Mouse (Mus musculus) liver, embryonic 11.5 days (tissue): ENCODE measurements around the gene Mindy4. TPM values are rescaled to one million over a fixed set of nuclear protein-coding genes. Genes with fewer than 3 reads are reported as not detected.

ENCODE experiments used
- ATAC-seq: fragments of 200-750 bp; cut with Nextera tagmentation; replicated peaks from 2 replicates; pipeline ENCODE4 v1.8.0; 2017; ENCODE audit warnings: moderate number of reproducible peaks, mild to moderate bottlenecking, moderate TSS enrichment, moderate library complexity; ENCODE audit not compliant: low FRiP score
- DNase-seq: peaks from one replicate; pipeline ENCODE4 v3.0.0-alpha.2; 2017; ENCODE audit warnings: low spot score
- H3K27ac ChIP-seq: fragments of 300-500 bp; sonication (generic); 2 replicates; pipeline ENCODE4 v1.5.1; 2014; ENCODE audit warnings: mild to moderate bottlenecking, low read depth, low read length, control low read depth
- H3K27me3 ChIP-seq: fragments of 300-500 bp; sonication (generic); replicated peaks from 2 replicates; pipeline ENCODE4 v1.6.1; 2014; ENCODE audit warnings: low read length, mixed read lengths; ENCODE audit not compliant: control insufficient read depth, insufficient read depth
- H3K36me3 ChIP-seq: fragments of 300-500 bp; sonication (generic); 2 replicates; pipeline ENCODE4 v1.6.1; 2014; ENCODE audit warnings: mild to moderate bottlenecking, low read length, moderate library complexity, mixed read lengths; ENCODE audit not compliant: control insufficient read depth, insufficient read depth
- H3K4me1 ChIP-seq: fragments of 300-500 bp; sonication (generic); replicated peaks from 2 replicates; pipeline ENCODE4 v1.6.1; 2014; ENCODE audit warnings: low read length, mixed read lengths; ENCODE audit not compliant: control insufficient read depth, insufficient read depth
- H3K4me2 ChIP-seq: fragments of 300-500 bp; sonication (generic); 2 replicates; pipeline ENCODE4 v1.6.1; 2014; ENCODE audit warnings: mild to moderate bottlenecking, control low read depth, moderate library complexity
- H3K4me3 ChIP-seq: fragments of 300-500 bp; sonication (generic); 2 replicates; pipeline ENCODE4 v1.5.1; 2014; ENCODE audit warnings: low read depth, low read length, control low read depth
- H3K9ac ChIP-seq: fragments of 300-500 bp; sonication (generic); 2 replicates; pipeline ENCODE4 v1.6.1; 2014; ENCODE audit warnings: low read depth, low read length, control low read depth
- H3K9me3 ChIP-seq: fragments of 300-500 bp; sonication (generic); 2 replicates; pipeline ENCODE4 v1.6.1; 2016; ENCODE audit warnings: low read length, inconsistent platforms, mixed read lengths; ENCODE audit not compliant: control insufficient read depth
- WGBS: fragments of 180-500 bp; shearing (Covaris S2); extraction: QIAGEN DNeasy Blood & Tissue Kit; methylation state at CpG from one replicate; pipeline ENCODE4 v1.1.7; 2014; 5-methylcytosine and 5-hydroxymethylcytosine counted together
- polyA plus RNA-seq: library from polyadenylated mRNA; unstranded; fragments of >200 nt; fragmentation: Nextera tagmentation; extraction: Ambion mirVana; gene quantifications from 2 replicates; pipeline ENCODE4 v1.2.1, GENCODE M21; 2014

Gene Mindy4
- polyA plus RNA-seq, 1 experiment from 2014 or later, result 5.6 TPM

- ATAC-seq, result peak; percentile 82
- H3K4me1 ChIP-seq, result peaks cover 20% of the 10 kb centered on the region
- H3K4me2 ChIP-seq, result peak overlapping the region; percentile 20
- H3K9ac ChIP-seq, result no peak overlapping the region; the same call in 1 of the 2 replicates
- H3K4me3 ChIP-seq, result no peak overlapping the region
- peak overlapping the region; percentile 45; the same call in 1 of the 2 replicates for H3K27ac ChIP-seq
- no peaks in the 10 kb centered on the region for H3K36me3 ChIP-seq
- H3K9me3 ChIP-seq, result no peaks in the 10 kb centered on the region
- H3K27me3 ChIP-seq, result no peaks in the 10 kb centered on the region
- no peak for DNase-seq
- 58% methylated on average over 4 of the region's 4 CpGs for WGBS
These were observed 110.7 kb downstream of the Mindy4 start for GRCm38 (mm10) chr6:55313893-55314292.

GRCm38 (mm10) chr6:55314628-55315027, 111.4 kb downstream of the Mindy4 start:
- H3K4me1 ChIP-seq, result peaks cover 20% of the 10 kb centered on the region
- no peak overlapping the region for H3K27ac ChIP-seq
- ATAC-seq, result no peak
- H3K27me3 ChIP-seq, result no peaks in the 10 kb centered on the region
- no peak overlapping the region for H3K4me3 ChIP-seq
- no peaks in the 10 kb centered on the region for H3K36me3 ChIP-seq
- H3K4me2 ChIP-seq, result no peak overlapping the region
- H3K9me3 ChIP-seq, result no peaks in the 10 kb centered on the region
- 89% methylated on average over 8 of the region's 8 CpGs for WGBS
- no peak for DNase-seq
- H3K9ac ChIP-seq, result 0 out of 2 replicates have a peak overlapping the region, but pooled peaks have one; percentile 3

- peaks cover 43% of the 10 kb centered on the region for H3K4me1 ChIP-seq
- DNase-seq (no peak), ATAC-seq (no peak)
- no peak overlapping the region for H3K27ac ChIP-seq
- no peak overlapping the region for H3K4me2 ChIP-seq
- no peaks in the 10 kb centered on the region for H3K27me3 ChIP-seq
- H3K9me3 ChIP-seq, result no peaks in the 10 kb centered on the region
- no peak overlapping the region for H3K4me3 ChIP-seq
- H3K36me3 ChIP-seq, result no peaks in the 10 kb centered on the region
- no peak overlapping the region for H3K9ac ChIP-seq
- WGBS, result 86% methylated on average over 3 of the region's 3 CpGs
These were observed 115.4 kb downstream of the Mindy4 start for GRCm38 (mm10) chr6:55318597-55318996.

GRCm38 (mm10) chr6:55319585-55320551, 116.7 kb downstream of the Mindy4 start:
- H3K27ac ChIP-seq, result no peak overlapping the region
- ATAC-seq, result no peak
- 77% methylated on average over 14 of the region's 14 CpGs for WGBS

DNA sequence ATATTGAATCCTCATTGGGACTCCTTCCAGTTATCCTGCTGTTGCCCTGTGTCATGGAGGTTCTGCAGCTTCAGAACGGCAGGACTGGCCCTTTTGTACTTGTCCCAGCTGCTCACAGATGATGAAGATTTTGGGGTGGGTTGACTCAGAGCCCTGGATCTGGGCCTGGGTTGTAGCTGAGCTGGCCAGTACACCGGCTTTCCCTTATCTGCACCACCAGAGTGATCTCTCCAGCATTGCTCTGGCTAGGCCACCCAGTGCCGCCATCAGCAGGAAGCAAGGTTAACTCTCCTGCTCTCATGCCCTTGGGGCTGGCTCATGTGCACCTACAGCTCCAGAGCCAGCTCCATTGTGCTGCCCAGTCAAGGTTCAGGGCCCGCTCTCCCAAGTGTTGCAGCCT, 117.7 kb downstream of the Mindy4 start:
- no peaks in the 10 kb centered on the region for H3K36me3 ChIP-seq
- H3K27me3 ChIP-seq, result no peaks in the 10 kb centered on the region
- no peak for DNase-seq
- peak; percentile 71 for ATAC-seq
- peak overlapping the region; percentile 34 for H3K4me2 ChIP-seq
- no peak overlapping the region for H3K4me3 ChIP-seq
- WGBS, result 33% methylated on average over 4 of the region's 4 CpGs
- H3K27ac ChIP-seq, result peak overlapping the region; percentile 94
- H3K9ac ChIP-seq, result peak overlapping the region; percentile 53
- H3K9me3 ChIP-seq, result no peaks in the 10 kb centered on the region
- H3K4me1 ChIP-seq, result peaks cover 50% of the 10 kb centered on the region

More at GRCm38 (mm10) chr6:55319585-55320551, 116.7 kb downstream of the Mindy4 start:
- H3K4me1 ChIP-seq, result peaks cover 42% of the 10 kb centered on the region
- no peak overlapping the region for H3K9ac ChIP-seq
- no peak overlapping the region for H3K4me3 ChIP-seq
- no peak overlapping the region for H3K4me2 ChIP-seq
- H3K9me3 ChIP-seq, result no peaks in the 10 kb centered on the region
- DNase-seq, result no peak
- no peaks in the 10 kb centered on the region for H3K27me3 ChIP-seq
- no peaks in the 10 kb centered on the region for H3K36me3 ChIP-seq

DNA sequence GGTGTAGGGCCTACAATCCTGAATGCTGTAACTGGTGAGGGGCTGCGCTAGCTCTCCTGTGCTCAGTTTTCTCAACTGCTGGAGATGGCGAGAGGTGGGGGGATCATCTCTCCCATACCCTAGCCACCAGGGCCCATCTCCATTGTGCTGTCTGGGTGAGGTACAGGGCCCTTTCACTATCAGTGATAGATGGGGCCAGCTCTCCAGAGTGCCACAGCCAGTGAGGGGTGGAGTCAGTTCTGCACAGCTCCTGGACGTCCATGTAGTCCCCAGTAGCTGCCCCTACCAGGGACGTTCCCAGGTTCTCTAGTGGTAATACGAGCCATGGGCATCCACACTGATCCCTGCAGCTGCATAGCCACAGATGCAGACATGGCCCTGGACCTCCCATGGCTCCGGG, 118.3 kb downstream of the Mindy4 start:
- Histone ChIP-seq H3K27ac (peak overlapping the region; percentile 94), H3K9me3 (no peaks in the 10 kb centered on the region), H3K36me3 (no peaks in the 10 kb centered on the region), H3K27me3 (no peaks in the 10 kb centered on the region), H3K4me2 (peak overlapping the region; percentile 34), H3K4me3 (no peak overlapping the region), H3K4me1 (peaks cover 56% of the 10 kb centered on the region), H3K9ac (peak overlapping the region; percentile 53)
- no peak for DNase-seq
- ATAC-seq, result peak; percentile 67
- 62% methylated on average over 6 of the region's 6 CpGs for WGBS

GRCm38 (mm10) chr6:55322980-55323379, 119.8 kb downstream of the Mindy4 start:
- DNase-seq (no peak), ATAC-seq (peak; percentile 17; the same call in 1 of the 2 replicates)
- Histone ChIP-seq H3K4me2 (peak overlapping the region; percentile 58), H3K27me3 (no peaks in the 10 kb centered on the region), H3K36me3 (no peaks in the 10 kb centered on the region), H3K9me3 (no peaks in the 10 kb centered on the region), H3K9ac (peak overlapping the region; percentile 43), H3K27ac (peak overlapping the region; percentile 94), H3K4me1 (peaks cover 71% of the 10 kb centered on the region), H3K4me3 (no peak overlapping the region)
- WGBS, result 59% methylated on average over 2 of the region's 2 CpGs

GRCm38 (mm10) chr6:55323908-55324634, 120.9 kb downstream of the Mindy4 start:
- no peaks in the 10 kb centered on the region for H3K27me3 ChIP-seq
- 0 out of 2 replicates have a peak overlapping the region, but pooled peaks have one; percentile 19 for H3K4me3 ChIP-seq
- peak overlapping the region; percentile 43; the same call in 1 of the 2 replicates for H3K9ac ChIP-seq
- H3K4me1 ChIP-seq, result peaks cover 76% of the 10 kb centered on the region
- ATAC-seq (peak; percentile 77), DNase-seq (peak; percentile 69)
- H3K36me3 ChIP-seq, result no peaks in the 10 kb centered on the region
- WGBS, result 40% methylated on average over 17 of the region's 17 CpGs
- H3K9me3 ChIP-seq, result no peaks in the 10 kb centered on the region
- H3K4me2 ChIP-seq, result peak overlapping the region; percentile 58
- H3K27ac ChIP-seq, result peak overlapping the region; percentile 94
